ENCODE assay signal across 23 mouse cellular contexts in the genomic region with DNA sequence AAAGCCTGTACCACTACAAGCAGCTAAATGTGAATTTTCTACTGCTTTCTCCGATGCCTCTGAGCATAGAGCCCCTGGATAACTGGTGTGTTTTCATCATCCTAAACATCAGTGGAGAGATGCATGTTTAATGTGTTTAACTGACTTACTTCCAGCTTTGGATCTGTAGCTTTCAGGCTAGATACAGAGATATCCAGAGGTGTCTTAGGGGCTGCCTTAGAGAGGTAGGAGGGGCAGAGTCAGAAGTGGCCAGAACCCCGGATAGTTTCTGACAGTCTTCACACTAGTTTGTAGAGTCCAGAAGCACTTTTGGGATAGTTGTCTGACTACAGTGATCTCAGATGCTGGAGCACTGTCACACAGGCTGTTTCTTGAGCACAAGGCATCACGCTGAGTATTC.
"Had no signal": no experiment of that assay in that cellular context is flagged by ENCODE, and none has a peak within 500 bp of the region (broad histone marks: within the 10 kb centered on the region; RNA-seq: fewer than 3 reads in every experiment).

No protein-coding gene starts in this region.

- ATAC-seq: inflammation-experienced regulatory T-cells, adult 6 months; intestine, embryonic 15.5 days; intestine, postnatal 0 days had no signal

- H3K27ac ChIP-seq: gastrocnemius, adult 2 months; heart, embryonic 10.5 days; hindbrain, embryonic 10.5 days; hindbrain, embryonic 12.5 days; hindbrain, embryonic 15.5 days; intestine, embryonic 15.5 days; layer of hippocampus, adult 2 months; left cerebral cortex, adult 2 months; limb, embryonic 10.5 days; limb, embryonic 12.5 days had no signal

- H3K9me3 ChIP-seq: heart, embryonic 10.5 days; heart, embryonic 12.5 days; hindbrain, embryonic 10.5 days; hindbrain, embryonic 12.5 days; hindbrain, embryonic 15.5 days; intestine, embryonic 15.5 days; limb, embryonic 10.5 days; limb, embryonic 12.5 days had no signal

- DNase-seq: gastrocnemius, adult 2 months; gastrocnemius, postnatal 25 days; heart, postnatal 10 days; heart, postnatal 4 days; kidney, adult 18-20 months; kidney, adult 8-10 months; kidney, postnatal 10 days; kidney, postnatal 25 days; kidney, postnatal 4 days; liver had no signal

- H3K9ac ChIP-seq: heart, embryonic 12.5 days; hindbrain, embryonic 12.5 days; hindbrain, embryonic 15.5 days; intestine, embryonic 15.5 days; limb, embryonic 12.5 days had no signal

- H3K4me1 ChIP-seq: intestine, embryonic 15.5 days; limb, embryonic 10.5 days had no signal

- H3K4me2 ChIP-seq: heart, embryonic 12.5 days; hindbrain, embryonic 12.5 days; hindbrain, embryonic 15.5 days; intestine, embryonic 15.5 days; limb, embryonic 12.5 days; liver, embryonic 11.5 days had no signal

- H3K36me3 ChIP-seq: intestine, embryonic 15.5 days had no signal

- H3K4me3 ChIP-seq: gastrocnemius, adult 2 months; heart, embryonic 10.5 days; heart, embryonic 12.5 days; hindbrain, embryonic 10.5 days; hindbrain, embryonic 12.5 days; hindbrain, embryonic 15.5 days; intestine, embryonic 15.5 days; layer of hippocampus, adult 2 months; left cerebral cortex, adult 2 months; limb, embryonic 10.5 days; limb, embryonic 12.5 days had no signal

- H3K27me3 ChIP-seq: heart, embryonic 12.5 days; hindbrain, embryonic 12.5 days; hindbrain, embryonic 15.5 days; intestine, embryonic 15.5 days; limb, embryonic 12.5 days had no signal
